Mouse (Mus musculus) intestine, postnatal 0 days (tissue): ENCODE measurements around the gene Mcam. TPM values are rescaled to one million over a fixed set of nuclear protein-coding genes. Genes with fewer than 3 reads are reported as not detected.

Experiments
- ATAC-seq: fragments of 200-750 bp; cut with Nextera tagmentation; 2 replicates; pipeline ENCODE4 v1.8.0; 2017; ENCODE audit warnings: mild to moderate bottlenecking, moderate TSS enrichment, moderate library complexity
- H3K27ac ChIP-seq: fragments of 300-500 bp; sonication (generic); 2 replicates; pipeline ENCODE4 v1.5.1; 2014; ENCODE audit warnings: mild to moderate bottlenecking, low read depth, low read length, moderate library complexity
- H3K27me3 ChIP-seq: fragments of 300-500 bp; sonication (generic); replicated peaks from 2 replicates; pipeline ENCODE4 v1.6.1; 2014; ENCODE audit warnings: low read length, mixed read lengths; ENCODE audit not compliant: control insufficient read depth, insufficient read depth
- H3K36me3 ChIP-seq: fragments of 300-500 bp; sonication (generic); 2 replicates; pipeline ENCODE4 v1.6.1; 2014; ENCODE audit warnings: mild to moderate bottlenecking, moderate library complexity; ENCODE audit not compliant: control insufficient read depth, insufficient read depth
- H3K4me1 ChIP-seq: fragments of 300-500 bp; sonication (generic); replicated peaks from 2 replicates; pipeline ENCODE4 v1.6.1; 2014; ENCODE audit warnings: antibody characterized with exemption, low read length, mixed read lengths; ENCODE audit not compliant: control insufficient read depth, insufficient read depth
- H3K4me2 ChIP-seq: fragments of 300-500 bp; sonication (generic); replicated peaks from 2 replicates; pipeline ENCODE4 v1.6.1; 2014; ENCODE audit warnings: low read depth, mild to moderate bottlenecking, moderate library complexity
- H3K4me3 ChIP-seq: fragments of 300-500 bp; sonication (generic); 2 replicates; pipeline ENCODE4 v1.5.1; 2014; ENCODE audit warnings: low read depth, low read length
- H3K9ac ChIP-seq: fragments of 300-500 bp; sonication (generic); 2 replicates; pipeline ENCODE4 v1.6.1; 2014; ENCODE audit warnings: mild to moderate bottlenecking, low read depth, low read length
- H3K9me3 ChIP-seq: fragments of 300-500 bp; sonication (generic); 2 replicates; pipeline ENCODE4 v1.6.1; 2016; ENCODE audit warnings: mixed run types; ENCODE audit not compliant: control insufficient read depth
- CTCF ChIP-seq: sonication (generic); IDR thresholded peaks from 2 replicates; pipeline ENCODE4 v1.5.1; 2016; ENCODE audit warnings: low read depth, mild to moderate bottlenecking, control low read depth, antibody characterized with exemption, moderate library complexity
- WGBS: fragments of 180-500 bp; shearing (Covaris S2); extraction: QIAGEN DNeasy Blood & Tissue Kit; methylation state at CpG from one replicate; pipeline ENCODE4 v1.1.7; 2014; 5-methylcytosine and 5-hydroxymethylcytosine counted together
- polyA plus RNA-seq: library from polyadenylated mRNA; unstranded; fragments of >200 nt; fragmentation: Nextera tagmentation; extraction: Ambion mirVana; gene quantifications from 2 replicates; pipeline ENCODE4 v1.2.1, GENCODE M21; 2015

Mcam gene
- polyA plus RNA-seq, 1 experiment from 2014 or later: 31.5 TPM

GRCm38 (mm10) chr9:44131276-44131590 lies 3.0 kb upstream of the Mcam start:
- H3K4me3 ChIP-seq: no peak overlapping the region
- ATAC-seq: no peak
- H3K4me1 ChIP-seq: 0 out of 2 replicates have a peak, but pooled peaks cover 2% of the 10 kb centered on the region
- peaks cover 27% of the 10 kb centered on the region for H3K27me3 ChIP-seq
- no peaks in the 10 kb centered on the region; the same call in 1 of the 2 replicates for H3K36me3 ChIP-seq
- H3K27ac ChIP-seq: peak overlapping the region; percentile 66; the same call in 1 of the 2 replicates
- H3K4me2 ChIP-seq: no peak overlapping the region
- TF ChIP-seq CTCF: no peak
- no peak overlapping the region for H3K9ac ChIP-seq
- WGBS: 51% methylated on average over 7 of the region's 7 CpGs
- H3K9me3 ChIP-seq: no peaks in the 10 kb centered on the region

DNA sequence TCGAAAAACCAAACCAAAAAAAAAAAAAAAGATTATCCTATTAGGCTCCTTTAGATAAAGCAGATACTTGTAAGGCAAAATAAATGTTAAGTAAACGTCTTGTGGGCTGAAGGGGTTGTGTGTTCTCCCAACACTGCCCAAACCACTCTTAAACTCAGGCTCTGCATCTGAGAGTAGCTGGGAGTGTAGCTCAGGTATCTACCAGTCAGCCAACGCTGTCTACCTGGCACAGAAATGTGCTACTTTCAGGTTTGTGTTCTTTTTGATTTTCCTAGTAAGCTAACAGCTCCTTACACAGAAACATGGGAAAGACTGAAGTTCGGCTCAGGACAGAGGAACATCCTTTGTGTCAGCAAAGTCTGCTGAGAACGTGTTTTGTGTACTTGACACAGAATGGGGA lies 2.1 kb upstream of the Mcam start:
- Histone ChIP-seq H3K4me3 (no peak overlapping the region), H3K9me3 (no peaks in the 10 kb centered on the region), H3K36me3 (no peaks in the 10 kb centered on the region; the same call in 1 of the 2 replicates), H3K4me2 (no peak overlapping the region), H3K9ac (no peak overlapping the region), H3K27ac (no peak overlapping the region), H3K27me3 (peaks cover 29% of the 10 kb centered on the region), H3K4me1 (no peaks in the 10 kb centered on the region)
- no peak for ATAC-seq
- no peak for TF ChIP-seq CTCF
- WGBS: 65% methylated on average over 5 of the region's 5 CpGs

- Histone ChIP-seq H3K4me2 (peak overlapping the region; percentile 86), H3K4me1 (no peaks in the 10 kb centered on the region), H3K9me3 (no peaks in the 10 kb centered on the region), H3K27me3 (peaks cover 29% of the 10 kb centered on the region), H3K36me3 (no peaks in the 10 kb centered on the region; the same call in 1 of the 2 replicates), H3K27ac (peak overlapping the region; percentile 73; the same call in 1 of the 2 replicates), H3K9ac (0 out of 2 replicates have a peak overlapping the region, but pooled peaks have one; percentile 66), H3K4me3 (peak overlapping the region; percentile 65; the same call in 1 of the 2 replicates)
- no peak for ATAC-seq
- 31% methylated on average over 2 of the region's 2 CpGs for WGBS
- no peak for TF ChIP-seq CTCF
Measured at GRCm38 (mm10) chr9:44133287-44133686, 982 bp upstream of the Mcam start.

DNA sequence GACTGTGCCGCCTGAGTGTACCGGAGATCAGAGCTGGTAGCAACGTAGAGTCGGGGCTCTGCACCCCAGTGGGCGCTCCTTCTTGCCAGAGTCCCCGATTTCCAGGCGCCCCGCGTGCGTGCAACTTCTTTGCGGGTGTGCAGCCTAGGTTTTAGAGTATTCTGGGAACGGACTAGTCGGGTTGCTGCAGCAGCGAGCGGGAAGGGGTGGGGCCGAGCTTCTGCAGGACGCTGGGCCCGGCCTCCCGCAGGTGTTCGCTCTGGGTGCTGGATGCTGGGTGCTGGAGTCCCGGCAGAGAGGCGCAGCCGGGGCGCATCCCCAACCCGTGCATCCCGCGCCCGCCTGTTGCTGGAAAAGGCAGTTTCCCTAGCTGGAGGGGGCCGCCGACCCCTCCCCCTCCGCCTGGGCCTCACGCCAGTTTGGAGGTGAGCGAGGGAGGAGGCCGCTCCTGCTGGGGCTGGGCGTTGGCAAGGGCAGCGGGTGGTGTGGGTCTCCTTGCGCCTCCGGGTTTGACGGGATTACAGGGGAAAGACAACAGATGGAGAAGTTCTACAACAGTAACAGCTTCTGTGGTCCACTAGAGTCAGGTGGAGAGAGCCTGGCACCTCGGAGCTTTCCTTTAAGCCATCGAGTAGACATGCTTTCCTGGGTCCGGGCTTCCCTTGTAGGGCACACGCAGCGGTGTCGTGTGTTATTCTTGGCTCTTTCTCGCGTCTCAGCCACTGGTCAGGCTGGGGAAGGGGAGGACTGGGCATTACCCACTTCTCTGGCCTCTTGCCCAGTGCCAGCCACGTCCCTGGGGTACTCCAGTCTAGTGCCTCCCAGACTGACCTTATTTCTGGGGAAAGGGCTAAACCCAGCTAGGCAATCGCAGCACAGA lies 822 bp downstream of the Mcam start:
- H3K27me3 ChIP-seq: peaks cover 27% of the 10 kb centered on the region
- peak overlapping the region; percentile 66 for H3K9ac ChIP-seq
- 4% methylated on average over 47 of the region's 49 CpGs for WGBS
- H3K27ac ChIP-seq: peak overlapping the region; percentile 73
- H3K9me3 ChIP-seq: no peaks in the 10 kb centered on the region
- TF ChIP-seq CTCF: no peak
- ATAC-seq: no peak
- H3K4me2 ChIP-seq: peak overlapping the region; percentile 86
- H3K4me1 ChIP-seq: no peaks in the 10 kb centered on the region
- peak overlapping the region; percentile 65 for H3K4me3 ChIP-seq
- H3K36me3 ChIP-seq: peaks cover 12% of the 10 kb centered on the region; the same call in 1 of the 2 replicates

DNA sequence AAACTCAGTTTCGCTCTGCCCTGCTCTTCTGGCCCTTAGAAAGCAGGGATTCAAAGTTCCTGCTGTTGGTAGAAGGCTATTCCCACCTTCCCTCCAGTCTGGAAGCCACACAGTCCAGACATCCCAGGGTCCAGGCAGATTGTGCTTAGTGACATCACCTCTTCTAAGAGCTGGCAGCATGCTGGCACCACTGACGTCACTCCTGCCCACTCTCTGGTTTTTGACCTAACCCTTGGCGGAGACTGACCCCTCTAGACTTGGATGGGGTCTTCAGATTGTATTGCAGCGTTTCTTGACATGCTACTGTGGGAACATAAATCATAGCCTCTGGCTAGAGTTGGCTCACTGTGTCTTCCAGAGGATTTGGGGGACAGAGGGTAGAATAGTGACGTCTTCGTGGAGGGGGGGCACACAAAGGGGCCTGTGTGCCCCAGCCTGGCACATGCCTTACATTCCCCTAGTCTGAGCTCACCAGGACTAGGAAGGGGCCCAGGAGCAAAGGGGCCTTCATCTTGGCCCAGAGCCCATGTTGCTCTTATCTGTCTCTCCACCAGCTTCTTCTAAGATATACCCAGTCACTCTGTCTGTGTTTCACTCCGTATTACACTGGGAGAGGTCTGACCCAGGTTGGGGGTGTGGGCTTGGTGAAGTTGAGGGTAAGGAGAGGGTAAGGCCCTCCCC lies 1.6 kb downstream of the Mcam start:
- Histone ChIP-seq H3K4me1 (no peaks in the 10 kb centered on the region), H3K4me2 (peak overlapping the region; percentile 86), H3K27me3 (peaks cover 23% of the 10 kb centered on the region), H3K36me3 (peaks cover 17% of the 10 kb centered on the region; the same call in 1 of the 2 replicates), H3K9ac (0 out of 2 replicates have a peak overlapping the region, but pooled peaks have one; percentile 66), H3K9me3 (no peaks in the 10 kb centered on the region), H3K27ac (peak overlapping the region; percentile 41; the same call in 1 of the 2 replicates), H3K4me3 (peak overlapping the region; percentile 65)
- 38% methylated on average over 7 of the region's 7 CpGs for WGBS
- no peak for ATAC-seq
- TF ChIP-seq CTCF: no peak

GRCm38 (mm10) chr9:44137846-44138245 lies 3.6 kb downstream of the Mcam start:
- 48% methylated on average over 4 of the region's 4 CpGs for WGBS
- peaks cover 19% of the 10 kb centered on the region for H3K27me3 ChIP-seq
- no peak overlapping the region for H3K4me3 ChIP-seq
- no peaks in the 10 kb centered on the region for H3K4me1 ChIP-seq
- H3K9me3 ChIP-seq: no peaks in the 10 kb centered on the region
- TF ChIP-seq CTCF: no peak
- H3K27ac ChIP-seq: no peak overlapping the region
- no peak overlapping the region for H3K9ac ChIP-seq
- peaks cover 33% of the 10 kb centered on the region; the same call in 1 of the 2 replicates for H3K36me3 ChIP-seq
- ATAC-seq: no peak
- H3K4me2 ChIP-seq: no peak overlapping the region
